Mouse (Mus musculus) left cerebral cortex, adult 8-10 months (tissue): ENCODE results near the gene Chrm3. TPM values are rescaled to one million over a fixed set of nuclear protein-coding genes. Genes with fewer than 3 reads are reported as not detected.

Source experiments
- DNase-seq, 2 experiments: peaks; one replicate each; pipeline ENCODE4 v3.0.0; 2022; ENCODE audit warnings: low spot score in 2 of 2
- total RNA-seq, 4 experiments: library from RNA; stranded (reverse); gene quantifications; 2 replicates each; pipeline ENCODE4 v1.2.4; 2022

Chrm3 gene
- total RNA-seq, 4 experiments from 2014 or later = 50.1 to 53.3 (median 52.8) TPM

DNA sequence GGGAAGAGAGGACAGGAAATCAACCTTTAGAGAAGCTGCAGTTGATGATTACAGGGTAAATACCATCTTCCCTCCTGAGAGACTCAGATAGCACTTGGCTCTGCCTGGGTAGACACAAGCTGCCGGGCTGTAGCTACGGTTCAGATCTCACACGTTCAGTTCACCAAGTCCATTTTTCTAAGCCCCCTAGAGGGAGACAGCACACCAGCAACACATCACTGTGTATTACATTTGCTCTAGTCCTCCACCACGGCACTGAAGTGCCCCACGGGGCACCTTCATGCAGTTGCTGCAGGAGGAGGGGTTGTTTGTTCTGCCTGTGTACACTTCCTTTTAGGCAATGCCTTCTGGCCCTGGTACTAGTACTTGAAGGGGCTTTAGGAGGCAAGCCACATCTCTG, 289.5 kb downstream of the Chrm3 start:
- peak; percentile 10 to 47 for DNase-seq

DNA sequence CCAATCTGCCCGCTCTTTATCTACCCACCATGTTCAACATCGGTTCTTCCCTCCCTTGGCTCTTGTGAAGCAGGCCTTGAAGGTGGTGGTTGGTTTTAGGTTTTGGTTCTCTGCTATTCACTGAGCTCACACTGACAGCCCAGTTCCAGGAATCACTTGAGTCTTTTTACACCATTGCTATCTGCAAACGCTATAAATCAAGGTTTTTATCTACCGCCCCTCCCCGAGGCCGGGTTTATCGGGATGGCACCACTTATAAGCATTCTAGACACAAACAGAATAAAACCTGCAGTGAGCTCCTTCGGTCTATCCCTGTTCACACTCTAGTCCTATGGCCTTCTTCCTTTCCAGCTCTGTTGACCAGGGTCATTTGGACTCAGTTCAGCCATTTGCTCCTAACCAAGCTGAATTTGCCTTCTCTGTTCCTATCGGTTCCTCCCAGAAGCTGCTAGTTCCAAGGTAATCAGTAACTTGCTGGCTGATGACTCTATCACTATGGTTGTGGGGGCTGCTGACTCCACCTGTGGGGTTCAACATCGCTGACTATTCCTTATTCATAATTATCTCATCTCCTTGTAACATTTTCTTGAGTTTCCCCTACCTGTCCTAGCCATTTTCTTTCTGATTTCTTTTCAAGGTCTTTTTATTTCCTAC, 291.6 kb downstream of the Chrm3 start:
- no peak for DNase-seq

DNA sequence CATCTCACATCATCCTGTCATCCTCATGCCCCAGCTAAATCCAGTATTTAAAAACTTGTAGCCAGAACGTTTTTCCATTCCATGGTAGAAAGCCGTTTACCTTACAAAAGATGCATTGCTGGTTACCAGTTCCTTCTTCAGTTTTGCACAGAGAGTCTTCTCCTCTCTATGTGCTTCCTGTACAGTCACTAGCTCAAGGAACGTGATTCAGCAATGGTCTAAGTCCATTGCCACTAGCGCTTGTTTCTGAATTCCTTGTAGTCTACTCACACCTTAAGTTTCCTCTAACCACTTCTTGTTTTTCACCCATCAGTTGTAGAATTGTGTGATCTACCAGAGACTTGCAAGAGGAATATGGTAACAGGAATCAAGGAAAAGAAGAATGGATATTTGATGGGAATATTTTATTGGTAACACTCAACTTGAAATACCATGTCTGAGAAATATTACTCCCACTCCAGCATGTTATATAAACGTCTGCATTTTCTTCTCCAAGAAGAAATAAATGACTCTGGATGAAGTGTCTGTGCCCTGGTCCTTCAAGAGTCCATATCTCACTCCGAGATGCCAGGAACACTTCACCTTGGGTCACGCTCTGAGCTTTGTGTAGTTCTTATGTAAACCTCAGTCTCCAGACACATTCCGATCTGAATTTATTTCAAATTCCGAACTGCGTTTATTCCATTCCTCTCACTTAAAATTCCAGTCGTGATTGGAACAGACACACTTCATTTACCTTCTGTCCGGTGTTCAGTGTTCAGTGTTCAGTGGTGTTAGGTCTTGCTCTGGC, 293.6 kb downstream of the Chrm3 start:
- no peak for DNase-seq

DNA sequence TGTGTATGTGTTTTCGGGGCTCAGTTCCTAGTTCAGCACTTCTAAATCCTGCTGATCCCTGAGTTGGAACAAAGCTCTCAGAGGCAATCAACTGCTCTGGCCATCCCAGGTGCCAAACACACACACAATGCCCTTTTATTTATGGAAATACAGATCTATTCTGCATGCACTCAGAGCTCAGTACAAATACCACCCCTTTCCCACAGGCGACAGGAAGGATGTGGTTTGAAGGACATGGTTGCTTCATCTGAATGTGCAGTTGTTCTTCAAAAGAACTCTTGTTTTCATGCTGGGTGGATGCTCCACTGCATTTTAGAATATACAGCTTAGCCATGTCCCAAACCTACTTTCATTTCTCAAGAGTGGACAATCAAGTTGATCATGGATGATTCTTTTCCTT, 294.9 kb downstream of the Chrm3 start:
- DNase-seq = no peak

DNA sequence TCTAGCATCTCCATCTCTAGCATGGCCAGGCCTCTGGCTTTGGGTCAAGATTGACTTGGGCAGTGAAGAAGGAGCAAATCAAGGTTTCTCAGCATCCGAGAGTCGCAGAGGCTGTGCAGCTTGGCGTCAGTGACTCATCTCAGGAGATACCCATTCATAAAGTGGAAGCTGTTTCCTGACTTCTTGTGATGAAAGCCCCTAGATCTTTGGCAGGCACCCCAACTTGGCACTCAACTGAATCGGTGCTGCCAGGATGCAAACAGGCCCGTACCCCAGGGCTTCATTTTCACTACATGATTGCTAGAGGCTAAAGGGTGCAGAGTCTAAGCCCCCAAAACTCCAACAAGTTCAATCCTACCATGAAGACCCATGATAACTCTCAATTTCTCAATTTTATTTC, 298.0 kb downstream of the Chrm3 start:
- no peak for DNase-seq

DNA sequence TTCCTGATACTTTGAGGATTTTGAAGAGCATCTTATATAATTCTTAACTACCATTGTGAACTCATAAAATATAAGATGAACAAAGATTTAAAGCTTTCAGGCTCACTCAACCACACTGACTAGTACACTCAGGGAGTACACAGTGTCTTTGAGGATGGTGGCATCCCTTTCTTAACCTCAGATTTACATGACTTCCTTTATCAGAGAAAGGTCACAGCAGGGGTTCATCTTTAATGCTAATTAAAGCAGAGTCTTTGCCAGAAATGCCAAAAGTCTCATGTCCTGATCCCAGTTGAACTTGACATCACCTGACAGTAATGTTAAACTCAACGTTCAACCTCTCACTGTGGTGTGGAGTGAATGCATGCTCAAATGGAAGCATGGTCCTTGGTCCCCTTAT, 301.7 kb downstream of the Chrm3 start:
- DNase-seq = no peak

DNA sequence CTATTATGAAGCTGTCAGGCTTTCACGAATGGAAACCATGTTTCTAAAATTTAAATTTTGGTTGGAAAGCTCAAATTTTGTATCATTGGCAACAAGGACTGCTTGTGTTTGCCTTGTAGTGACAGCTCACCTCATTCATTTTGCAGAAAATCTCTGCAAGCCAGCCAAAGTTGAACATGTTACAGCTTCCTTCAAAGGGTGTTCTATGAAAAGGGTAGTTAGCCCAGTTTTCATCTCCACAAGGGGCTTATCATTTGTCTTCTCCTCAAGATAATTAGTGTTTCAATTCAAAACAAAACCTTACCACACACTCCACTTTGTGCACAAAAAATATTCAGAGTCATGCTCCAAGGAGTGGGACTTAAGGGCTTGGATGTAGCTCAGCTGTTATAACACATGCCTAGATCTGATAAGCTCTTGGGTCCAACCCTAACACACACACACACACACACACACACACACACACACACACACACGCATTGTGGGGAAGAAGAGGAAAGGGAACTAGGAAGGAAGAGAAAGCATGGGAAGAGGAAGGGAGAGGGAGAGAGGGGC, 302.9 kb downstream of the Chrm3 start:
- DNase-seq = no peak

DNA sequence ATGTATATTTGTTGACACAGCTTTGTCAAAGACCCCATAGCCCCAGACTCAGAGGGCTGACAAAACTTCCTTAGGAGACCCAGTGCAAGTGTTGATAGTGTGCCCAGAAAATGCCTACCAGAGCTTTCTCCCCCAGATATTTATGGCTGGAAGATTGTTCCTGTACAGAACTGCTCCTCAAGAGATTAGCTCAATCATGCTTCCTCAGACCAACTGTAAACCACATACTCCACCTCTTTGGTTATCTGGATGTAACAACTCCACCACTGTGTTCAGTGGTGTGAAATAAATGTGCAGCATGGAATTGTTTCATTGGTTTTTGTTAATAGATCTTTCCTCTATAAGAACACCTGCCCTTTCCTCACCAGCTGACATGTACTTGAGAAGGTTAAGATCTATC, 306.6 kb downstream of the Chrm3 start:
- DNase-seq = no peak

DNA sequence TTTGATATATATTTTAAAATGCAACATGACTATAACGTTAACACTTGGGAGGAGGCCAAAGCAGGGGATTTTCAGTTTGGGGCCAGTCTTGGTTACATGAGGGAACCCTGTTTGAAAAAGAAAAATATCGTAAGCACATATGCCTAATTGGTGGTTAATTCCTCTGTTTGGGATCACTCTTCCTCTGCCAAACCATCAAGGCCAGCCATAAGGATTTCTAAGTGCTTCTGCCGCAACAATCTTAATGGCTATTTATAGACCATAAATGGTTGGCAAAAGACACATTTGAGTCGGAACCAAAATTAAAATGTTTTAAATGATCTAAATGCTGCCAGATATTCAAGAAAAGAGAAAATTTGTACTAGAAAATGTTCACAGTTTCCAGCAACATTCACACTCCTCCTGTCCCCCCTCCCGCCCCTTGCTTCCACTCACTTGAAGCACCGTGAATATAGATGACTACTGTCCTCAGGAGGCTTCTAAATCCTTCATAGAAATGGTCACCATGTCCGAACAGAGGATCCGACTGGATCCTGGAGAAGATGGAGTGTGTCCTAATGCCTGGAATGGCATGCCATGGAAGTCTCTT, 307.3 kb downstream of the Chrm3 start:
- no peak for DNase-seq

DNA sequence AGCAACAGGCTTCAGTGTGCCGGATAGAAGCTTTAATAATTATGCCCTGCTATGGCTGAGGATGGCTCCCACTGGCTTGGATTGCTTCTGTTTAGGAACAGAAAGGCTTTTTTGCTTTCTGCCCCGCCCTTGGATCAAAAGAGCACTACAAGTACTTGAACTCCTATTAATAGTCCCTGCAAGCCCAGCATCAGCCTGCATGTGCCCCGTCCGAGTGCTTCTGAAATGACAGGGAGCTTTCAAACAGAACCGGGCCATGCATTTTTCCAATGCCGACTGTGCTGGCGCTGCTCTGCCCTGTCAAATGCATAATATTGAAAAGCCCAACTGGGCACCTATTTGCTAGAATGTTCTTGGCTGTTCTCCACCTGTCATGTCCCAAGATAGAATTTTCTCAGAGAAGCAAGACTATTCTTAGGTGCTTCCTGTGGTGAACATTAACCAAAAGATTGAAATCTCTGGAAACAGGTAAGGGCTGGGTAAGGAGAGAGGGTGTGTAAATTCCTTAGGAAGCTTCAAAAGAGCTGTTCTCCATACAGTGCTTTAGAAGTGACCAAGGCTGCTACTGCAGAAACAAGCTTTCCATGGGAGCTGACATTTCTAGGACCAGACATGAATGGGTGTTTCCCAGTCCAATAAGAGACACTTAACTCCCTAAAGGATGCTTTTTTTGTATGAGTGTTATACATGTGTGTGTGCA, 314.8 kb downstream of the Chrm3 start:
- no peak for DNase-seq

DNA sequence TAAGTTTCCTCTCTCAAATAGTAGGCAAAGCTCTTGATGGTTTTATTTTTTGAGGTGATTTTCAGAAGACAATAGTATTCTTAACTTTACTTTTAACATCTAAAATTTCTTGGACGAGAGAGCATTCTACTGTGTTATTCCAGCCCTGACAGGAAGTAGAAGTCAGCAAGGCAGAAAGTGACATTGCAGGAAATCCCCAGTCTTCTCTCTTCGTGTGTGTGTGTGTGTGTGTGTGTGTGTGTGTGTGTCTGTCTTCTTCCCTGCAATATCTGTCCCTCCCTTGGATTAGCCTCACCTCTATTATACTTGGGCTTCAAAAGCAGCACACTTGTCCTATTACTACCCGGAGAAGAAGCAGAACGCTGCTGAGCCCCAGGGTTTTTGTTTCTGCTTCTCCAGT, 316.6 kb downstream of the Chrm3 start:
- DNase-seq = no peak

DNA sequence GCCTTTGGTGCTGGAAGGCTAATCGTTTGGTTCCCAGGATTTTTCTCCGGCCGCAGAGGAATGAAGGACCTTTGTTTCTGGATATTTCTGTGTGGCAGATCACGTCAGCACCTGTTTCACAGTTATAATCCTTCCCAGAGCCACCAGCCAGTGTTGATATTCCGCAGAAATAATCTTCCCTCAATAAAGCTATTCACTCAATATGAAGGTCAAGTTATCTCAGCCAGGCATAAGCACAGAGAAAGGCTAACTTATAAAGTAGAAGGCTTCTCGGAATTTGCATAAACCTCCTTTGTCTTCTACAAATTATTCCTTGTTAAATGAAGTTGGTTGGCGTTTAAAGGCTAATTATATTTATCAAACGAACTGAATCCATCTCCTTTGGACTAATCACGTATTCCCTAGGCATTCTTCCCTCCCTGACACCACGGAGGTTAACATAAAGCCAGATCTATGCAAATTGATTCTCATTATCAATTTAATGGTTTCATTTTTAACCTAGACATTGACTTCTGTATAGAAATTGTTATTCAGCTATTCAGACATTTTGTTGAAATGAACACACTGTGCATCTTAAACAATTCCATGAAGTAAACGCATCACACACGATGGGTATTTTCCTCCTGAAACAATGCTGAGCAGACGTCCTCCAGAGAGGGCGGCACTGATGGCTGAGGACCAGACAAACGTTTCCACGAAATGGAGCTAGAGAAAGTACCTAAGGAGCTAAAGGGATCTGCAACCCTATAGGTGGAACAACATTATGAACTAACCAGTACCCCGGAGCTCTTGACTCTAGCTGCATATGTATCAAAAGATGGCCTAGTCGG, 326.9 kb downstream of the Chrm3 start:
- no peak for DNase-seq

DNA sequence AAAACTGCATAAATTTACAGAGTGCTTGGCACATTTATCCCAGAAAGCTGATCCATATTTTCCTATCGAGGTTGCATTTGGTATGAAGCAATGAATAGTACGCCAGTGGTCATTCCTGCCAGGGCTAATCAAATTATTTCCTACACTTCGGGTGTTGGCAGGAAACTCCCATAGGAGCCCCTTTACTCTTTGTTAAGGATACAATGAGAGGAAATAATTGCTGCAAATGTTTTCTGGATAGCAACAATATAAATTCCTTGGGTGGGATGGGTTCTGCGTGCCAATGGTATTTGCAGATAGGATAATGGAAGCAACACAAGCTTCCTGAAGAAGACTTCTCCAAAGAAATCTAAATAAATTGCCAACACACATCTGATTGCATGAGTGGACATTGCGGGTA, 329.1 kb downstream of the Chrm3 start:
- no peak for DNase-seq

DNA sequence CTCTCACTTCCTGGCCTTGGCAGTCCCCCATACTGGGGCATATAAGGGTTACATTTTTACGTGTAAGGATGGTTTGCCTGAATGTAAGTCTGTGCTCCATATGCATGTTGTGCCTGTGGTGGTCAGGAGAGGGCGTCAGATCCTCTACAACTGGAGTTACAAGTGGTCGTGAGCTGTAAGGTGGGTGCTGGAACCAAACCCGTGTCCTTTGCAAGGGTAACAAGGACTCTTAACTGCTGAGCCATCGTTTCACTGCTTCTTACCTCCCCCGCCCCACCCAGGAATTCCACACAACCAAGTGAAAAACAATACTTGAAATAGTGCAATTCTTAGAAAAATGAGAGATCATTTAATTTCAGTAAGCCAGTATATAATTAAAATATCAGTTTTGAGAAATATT, 330.7 kb downstream of the Chrm3 start:
- DNase-seq = no peak

DNA sequence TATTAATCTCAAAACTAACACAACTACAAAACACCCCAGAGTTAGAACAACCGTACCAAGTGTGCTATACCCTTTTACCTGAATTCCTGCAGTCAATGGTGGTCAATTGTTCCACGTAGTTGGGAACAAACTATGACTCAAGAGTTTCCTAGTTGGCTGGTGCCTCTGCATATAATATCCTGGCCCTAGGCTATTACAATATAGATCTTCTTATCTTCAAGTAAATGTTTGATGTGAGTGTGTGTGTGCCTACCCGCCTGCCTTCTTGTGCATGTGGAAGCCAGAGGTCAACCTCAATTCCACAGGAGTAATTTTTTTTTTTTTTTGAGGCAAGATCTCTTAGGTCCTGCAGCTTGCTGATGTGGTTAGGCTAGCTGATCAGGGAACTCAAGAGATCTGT, 335.5 kb downstream of the Chrm3 start:
- DNase-seq = no peak

DNA sequence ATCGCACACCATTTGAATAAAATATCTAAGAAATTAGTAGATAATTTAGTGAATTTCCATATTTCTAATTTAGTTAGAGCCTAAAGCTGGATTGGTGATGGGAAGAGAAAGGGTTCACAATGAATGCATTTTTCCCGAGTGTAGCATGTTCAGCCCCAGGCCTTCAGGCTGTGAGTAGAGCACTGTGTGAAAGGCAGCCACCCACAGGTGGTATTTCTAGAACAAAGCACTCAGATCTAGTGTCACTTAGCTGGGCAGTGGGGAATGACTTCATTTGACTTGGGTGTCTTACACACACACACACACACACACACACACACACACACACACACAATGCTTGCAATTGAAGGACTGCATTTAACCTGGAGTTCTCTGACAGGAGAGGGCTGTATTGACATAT, 337.5 kb downstream of the Chrm3 start:
- no peak for DNase-seq

DNA sequence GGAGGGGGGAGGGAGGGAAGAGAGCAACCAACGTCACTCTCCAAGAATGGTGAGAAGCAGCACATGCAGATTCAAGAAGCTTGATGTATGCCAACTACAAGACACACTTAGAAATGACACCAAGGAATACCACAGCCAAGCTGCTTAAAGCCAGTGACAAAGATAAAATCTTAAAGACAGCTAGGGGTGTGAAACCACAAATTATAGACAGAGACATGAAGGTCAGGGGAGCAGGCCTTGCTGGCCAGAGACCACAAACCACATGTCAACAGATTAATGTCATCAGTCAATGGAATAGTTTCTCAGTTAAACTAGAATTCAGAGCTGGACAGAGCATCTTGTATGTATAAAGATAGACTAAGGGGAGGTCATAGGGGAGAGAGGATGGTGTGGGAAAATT, 341.4 kb downstream of the Chrm3 start:
- no peak for DNase-seq

DNA sequence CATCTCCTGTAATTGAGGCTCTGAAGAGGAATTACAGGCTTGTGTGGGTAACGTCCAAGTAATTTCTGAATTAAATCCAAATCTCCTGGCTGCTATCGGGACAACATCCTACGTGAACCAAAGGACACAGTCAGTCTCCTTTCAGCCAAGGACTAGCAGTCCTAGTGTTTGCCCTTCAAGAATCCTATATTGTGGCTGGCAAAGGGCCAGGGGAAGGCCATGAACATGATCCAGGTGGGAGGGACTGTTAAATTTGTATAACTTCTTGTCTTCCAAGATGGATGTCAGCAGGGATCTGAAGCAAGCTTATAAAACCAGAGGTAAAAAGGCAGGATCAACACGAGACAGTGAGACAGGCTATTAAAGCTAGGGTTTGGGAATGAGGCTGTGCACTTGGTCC, 357.7 kb downstream of the Chrm3 start:
- DNase-seq = no peak

DNA sequence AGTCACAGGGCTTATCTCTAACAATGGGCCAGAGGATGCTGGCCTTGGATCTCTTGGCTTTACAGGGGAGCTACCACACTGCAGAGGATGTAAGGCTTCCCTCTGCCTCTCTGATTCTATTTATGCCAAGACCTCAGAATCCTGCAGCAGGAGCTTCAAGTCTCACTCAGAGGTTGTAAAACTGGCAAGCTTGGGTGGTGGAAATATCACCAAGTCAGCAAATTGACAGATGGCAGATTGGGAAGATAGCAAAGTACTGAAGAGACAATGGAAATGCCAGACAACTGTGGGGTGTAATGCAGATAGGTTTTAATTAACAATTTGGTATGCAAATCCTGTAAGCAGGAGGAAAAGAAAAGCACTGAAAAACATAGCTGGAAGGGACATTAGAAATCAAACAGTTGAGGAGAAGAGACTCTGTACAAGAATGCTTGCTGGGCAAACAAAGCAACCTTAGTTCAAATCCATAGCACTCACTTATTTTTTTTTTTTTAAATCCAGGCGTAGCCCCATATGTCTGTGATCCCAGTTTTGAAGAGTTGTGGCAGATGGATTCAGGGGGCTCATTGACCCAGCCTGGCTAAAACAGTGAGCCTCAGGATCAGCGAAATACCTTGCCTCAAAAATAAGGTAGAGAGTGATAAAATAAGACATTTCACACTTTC, 362.9 kb downstream of the Chrm3 start:
- no peak for DNase-seq

DNA sequence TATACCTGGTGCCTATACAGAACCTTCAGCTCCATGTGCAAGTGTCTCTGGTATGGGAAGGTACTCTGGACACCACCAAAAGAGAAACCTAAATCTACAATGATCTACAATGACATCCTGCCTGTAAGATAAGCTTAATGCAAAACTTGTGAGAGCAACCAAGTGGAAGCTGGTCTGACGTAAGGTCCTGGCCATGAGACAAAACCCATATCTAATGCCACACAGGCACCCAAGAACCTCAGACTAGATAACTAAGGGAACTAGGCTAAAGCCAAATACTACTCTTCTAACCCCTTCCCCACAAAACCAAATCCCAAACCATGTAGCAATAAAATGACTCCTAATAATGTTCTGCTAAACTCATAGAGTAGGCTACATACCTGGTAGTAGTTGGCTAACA, 364.8 kb downstream of the Chrm3 start:
- no peak for DNase-seq

DNA sequence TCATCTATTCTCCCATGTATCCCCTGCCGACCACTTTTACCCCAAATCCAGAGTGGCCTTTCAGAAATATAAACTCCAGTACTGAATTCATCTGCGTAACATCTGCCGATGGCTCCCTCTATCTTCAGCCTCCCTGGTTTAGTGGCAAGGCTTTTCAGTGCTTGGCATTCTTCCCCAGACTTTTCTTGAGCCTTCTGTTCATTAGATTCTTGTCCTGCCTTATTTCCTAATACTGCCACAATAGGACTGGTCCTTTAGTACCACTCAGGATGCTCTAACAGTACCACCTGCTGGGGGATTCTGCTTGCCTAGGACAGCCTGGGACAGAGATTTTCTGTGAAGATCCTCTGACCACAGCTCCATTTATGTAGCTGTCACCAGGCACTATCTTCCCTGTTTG, 367.1 kb downstream of the Chrm3 start:
- no peak for DNase-seq
